Mouse (Mus musculus) megakaryocyte, embryonic 14.5 days (primary cell): ENCODE data around the gene Lrmda. TPM values are rescaled to one million over a fixed set of nuclear protein-coding genes. Genes with fewer than 3 reads are reported as not detected.

Experiments used
- H3K27me3 ChIP-seq: replicated peaks from 2 replicates; pipeline ENCODE3; 2012; ENCODE audit warnings: inconsistent platforms
- H3K36me3 ChIP-seq: replicated peaks from 2 replicates; pipeline ENCODE3; 2012; ENCODE audit warnings: low read length, inconsistent platforms, mixed read lengths
- H3K4me1 ChIP-seq: 2 replicates; pipeline ENCODE4 v1.6.1; 2012; ENCODE audit warnings: inconsistent platforms
- H3K4me3 ChIP-seq: replicated peaks from 2 replicates; pipeline ENCODE3; 2012; ENCODE audit warnings: moderate library complexity, mild to moderate bottlenecking, inconsistent platforms
- H3K9me3 ChIP-seq: 2 replicates; pipeline ENCODE4 v1.6.1; 2012; ENCODE audit warnings: inconsistent platforms
- FLI1 ChIP-seq: IDR thresholded peaks from 2 replicates; pipeline ENCODE4 v1.6.1; 2012; ENCODE audit warnings: low read length, inconsistent platforms, mixed read lengths
- GATA1 ChIP-seq: IDR thresholded peaks from 3 replicates; pipeline ENCODE4 v1.6.1; 2012; ENCODE audit warnings: mixed read lengths, low read length, inconsistent platforms, borderline replicate concordance
- polyA plus RNA-seq: library from polyadenylated mRNA; stranded (reverse); fragments of >175 nt; gene quantifications from 2 replicates; pipeline ENCODE4 v1.2.3, GENCODE M21; 2012; ENCODE audit warnings: low replicate concordance; ENCODE audit not compliant: insufficient read depth

Lrmda gene
- polyA plus RNA-seq, 1 experiment = 7.1 TPM

GRCm38 (mm10) chr14:22928683-22929082 lies 909.2 kb downstream of the Lrmda start:
- Histone ChIP-seq H3K9me3 (no peaks in the 10 kb centered on the region), H3K4me1 (no peaks in the 10 kb centered on the region), H3K36me3 (no peaks in the 10 kb centered on the region), H3K4me3 (no peak overlapping the region), H3K27me3 (no peaks in the 10 kb centered on the region)
- TF ChIP-seq GATA1 (no peak), FLI1 (no peak)

GRCm38 (mm10) chr14:22929585-22929984 lies 910.1 kb downstream of the Lrmda start:
- Histone ChIP-seq H3K4me3 (no peak overlapping the region), H3K36me3 (no peaks in the 10 kb centered on the region), H3K4me1 (no peaks in the 10 kb centered on the region), H3K27me3 (no peaks in the 10 kb centered on the region), H3K9me3 (no peaks in the 10 kb centered on the region)
- TF ChIP-seq FLI1 (no peak), GATA1 (no peak)

- H3K36me3 ChIP-seq = no peaks in the 10 kb centered on the region
- no peaks in the 10 kb centered on the region for H3K9me3 ChIP-seq
- H3K27me3 ChIP-seq = no peaks in the 10 kb centered on the region
- no peaks in the 10 kb centered on the region for H3K4me1 ChIP-seq
- no peak for TF ChIP-seq GATA1
- H3K4me3 ChIP-seq = no peak overlapping the region
Observed at GRCm38 (mm10) chr14:22930488-22931046, 911.1 kb downstream of the Lrmda start.

- TF ChIP-seq FLI1 = no peak
- TF ChIP-seq GATA1 = no peak
- Histone ChIP-seq H3K9me3 (no peaks in the 10 kb centered on the region), H3K4me3 (no peak overlapping the region), H3K36me3 (no peaks in the 10 kb centered on the region), H3K27me3 (no peaks in the 10 kb centered on the region), H3K4me1 (no peaks in the 10 kb centered on the region)
Observed at GRCm38 (mm10) chr14:22931114-22931822, 911.8 kb downstream of the Lrmda start.

GRCm38 (mm10) chr14:22936701-22937100 lies 917.2 kb downstream of the Lrmda start:
- no peaks in the 10 kb centered on the region for H3K4me1 ChIP-seq
- H3K4me3 ChIP-seq = no peak overlapping the region
- TF ChIP-seq GATA1 (no peak), FLI1 (no peak)
- peaks cover 12% of the 10 kb centered on the region; the same call in 1 of the 2 replicates for H3K9me3 ChIP-seq
- peaks cover 1% of the 10 kb centered on the region for H3K27me3 ChIP-seq
- no peaks in the 10 kb centered on the region for H3K36me3 ChIP-seq

- peaks cover 12% of the 10 kb centered on the region; the same call in 1 of the 2 replicates for H3K9me3 ChIP-seq
- H3K4me1 ChIP-seq = no peaks in the 10 kb centered on the region
- TF ChIP-seq FLI1 (no peak), GATA1 (no peak)
- H3K4me3 ChIP-seq = no peak overlapping the region
- H3K36me3 ChIP-seq = no peaks in the 10 kb centered on the region
- H3K27me3 ChIP-seq = peaks cover 1% of the 10 kb centered on the region
Observed at GRCm38 (mm10) chr14:22940576-22940975, 921.1 kb downstream of the Lrmda start.

- Histone ChIP-seq H3K4me1 (no peaks in the 10 kb centered on the region), H3K4me3 (no peak overlapping the region), H3K9me3 (peaks cover 7% of the 10 kb centered on the region; the same call in 1 of the 2 replicates), H3K27me3 (peaks cover 1% of the 10 kb centered on the region), H3K36me3 (no peaks in the 10 kb centered on the region)
- TF ChIP-seq GATA1 (no peak), FLI1 (no peak)
Observed at GRCm38 (mm10) chr14:22942569-22942968, 923.1 kb downstream of the Lrmda start.

- H3K36me3 ChIP-seq = no peaks in the 10 kb centered on the region
- no peaks in the 10 kb centered on the region for H3K4me1 ChIP-seq
- no peaks in the 10 kb centered on the region for H3K27me3 ChIP-seq
- H3K9me3 ChIP-seq = no peaks in the 10 kb centered on the region
- TF ChIP-seq GATA1 (no peak), FLI1 (no peak)
- H3K4me3 ChIP-seq = no peak overlapping the region
Observed at GRCm38 (mm10) chr14:22949466-22949865, 930.0 kb downstream of the Lrmda start.

GRCm38 (mm10) chr14:22952981-22953380 lies 933.5 kb downstream of the Lrmda start:
- Histone ChIP-seq H3K4me1 (no peaks in the 10 kb centered on the region), H3K9me3 (no peaks in the 10 kb centered on the region), H3K27me3 (no peaks in the 10 kb centered on the region), H3K36me3 (no peaks in the 10 kb centered on the region), H3K4me3 (no peak overlapping the region)
- TF ChIP-seq FLI1 (no peak), GATA1 (no peak)

GRCm38 (mm10) chr14:22960166-22960565 lies 940.7 kb downstream of the Lrmda start:
- H3K4me3 ChIP-seq = no peak overlapping the region
- H3K36me3 ChIP-seq = no peaks in the 10 kb centered on the region
- no peaks in the 10 kb centered on the region for H3K4me1 ChIP-seq
- TF ChIP-seq GATA1 (no peak), FLI1 (no peak)
- peaks cover 8% of the 10 kb centered on the region for H3K9me3 ChIP-seq
- H3K27me3 ChIP-seq = no peaks in the 10 kb centered on the region
